Mouse (Mus musculus) megakaryocyte-erythroid progenitor cell, adult 5 weeks (primary cell): Measurements from ENCODE around the gene Kcnh7. TPM values are rescaled to one million over a fixed set of nuclear protein-coding genes. Genes with fewer than 3 reads are reported as not detected.

Experiments
- polyA plus RNA-seq: library from polyadenylated mRNA; stranded (reverse); fragments of >175 nt; gene quantifications from 2 replicates; pipeline ENCODE4 v1.2.3, GENCODE M21; 2012

The Kcnh7 gene
- polyA plus RNA-seq: 0.01 TPM in 1 of 2 replicates, not detected in the other

GRCm38 (mm10) chr2:63183563-63184545 lies at the start of gene Kcnh7:
Kcnh7 (minus strand) TSS chr2:63184287.

GRCm38 (mm10) chr2:62664135-62664670 lies 519.9 kb downstream of the Kcnh7 start, which contains the start of gene Gca:
Gca (plus strand) TSS chr2:62664285.

GRCm38 (mm10) chr2:62646014-62646645 lies 538.0 kb downstream of the Kcnh7 start, which contains the start of gene Ifih1:
Ifih1 (minus strand) TSS chr2:62646255.

